8 mouse cellular contexts compared by ENCODE assay signal in the genomic region with DNA sequence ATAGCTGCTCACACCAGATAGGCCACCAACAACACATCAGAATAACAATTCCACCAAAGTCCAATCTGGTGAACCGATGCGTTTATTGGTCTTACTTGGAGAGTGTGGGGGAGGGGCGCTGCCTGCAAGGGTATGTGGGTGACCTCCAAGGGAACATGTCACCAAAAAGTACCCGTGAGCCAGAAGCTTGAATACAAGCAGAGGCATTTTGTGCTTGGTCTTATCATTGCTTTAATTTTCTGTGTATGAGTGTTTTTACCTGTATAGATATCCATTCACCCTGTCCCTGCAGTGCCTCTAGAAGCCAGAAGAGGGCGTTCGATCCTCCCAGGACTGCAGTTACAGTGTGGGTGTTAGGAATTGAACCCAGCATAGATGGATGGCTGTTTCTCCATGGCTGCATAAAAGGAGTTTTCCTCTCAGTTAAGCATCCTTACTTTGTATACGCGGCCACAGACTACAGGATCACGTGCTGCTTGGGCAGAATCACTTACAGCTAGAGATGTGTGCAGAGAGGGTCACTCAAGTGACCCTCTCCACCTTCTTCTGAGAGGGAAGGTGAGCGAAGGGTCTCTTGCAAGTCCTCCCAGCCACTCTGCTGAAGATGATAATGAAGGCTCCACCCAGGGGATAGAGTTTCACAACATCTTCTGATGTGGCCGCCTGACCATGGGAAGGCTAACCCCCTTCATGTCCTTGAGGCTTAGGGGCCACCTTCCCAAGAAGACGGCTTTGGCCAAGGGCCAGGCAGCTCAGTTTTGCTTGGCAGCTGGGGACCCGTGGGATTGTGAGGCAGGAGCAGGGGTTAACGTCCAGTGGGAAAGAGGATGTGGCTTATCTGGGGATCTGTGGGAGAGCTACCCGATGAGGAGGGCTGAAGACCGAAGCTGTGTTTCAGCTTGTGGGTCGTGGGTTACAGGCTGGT. TPM values are rescaled to one million over a fixed set of nuclear protein-coding genes. Genes with fewer than 3 reads are reported as not detected.
DNase-seq lines count a peak whose midpoint lies in the region; ATAC-seq lines count a peak whose summit lies in the region.

No protein-coding gene starts in this region.

- H3K9ac ChIP-seq in forebrain, embryonic 12.5 days = peak overlapping the region; percentile 21; the same call in 1 of the 2 replicates
- H3K9ac ChIP-seq in intestine, embryonic 14.5 days (ENCODE audit: low read length) = no peak overlapping the region
- H3K9ac ChIP-seq in lung, embryonic 15.5 days = no peak overlapping the region

- 24% methylated on average over 17 of the region's 17 CpGs for whole genome bisulfite sequencing in forebrain, embryonic 12.5 days
- 24% methylated on average over 17 of the region's 17 CpGs for WGBS in intestine, embryonic 14.5 days
- WGBS in lung, embryonic 15.5 days = 15% methylated on average over 17 of the region's 17 CpGs

- H3K9me3 ChIP-seq in forebrain, embryonic 12.5 days = no peaks in the 10 kb centered on the region
- no peaks in the 10 kb centered on the region for H3K9me3 ChIP-seq in intestine, embryonic 14.5 days (ENCODE audit: control insufficient read depth, low read length)
- no peaks in the 10 kb centered on the region for H3K9me3 ChIP-seq in lung, embryonic 15.5 days

- H3K4me1 ChIP-seq in forebrain, embryonic 12.5 days = peaks cover 92% of the 10 kb centered on the region
- H3K4me1 ChIP-seq in intestine, embryonic 14.5 days (replicated peaks; ENCODE audit: control insufficient read depth, insufficient read depth, low read length) = peaks cover 49% of the 10 kb centered on the region
- H3K4me1 ChIP-seq in lung, embryonic 15.5 days = peaks cover 79% of the 10 kb centered on the region

- 0 out of 2 replicates have a peak overlapping the region, but pooled peaks have one; percentile 0 for H3K4me3 ChIP-seq in forebrain, embryonic 12.5 days (replicated peaks)
- H3K4me3 ChIP-seq in intestine, embryonic 14.5 days (ENCODE audit: low read depth, low read length) = no peak overlapping the region
- no peak overlapping the region for H3K4me3 ChIP-seq in lung, embryonic 15.5 days

- H3K27ac ChIP-seq in forebrain, embryonic 12.5 days = peak overlapping the region; percentile 94
- H3K27ac ChIP-seq in intestine, embryonic 14.5 days (ENCODE audit: low read depth) = peak overlapping the region; percentile 36; the same call in 1 of the 2 replicates
- H3K27ac ChIP-seq in lung, embryonic 15.5 days = peak overlapping the region; percentile 78

- H3K27me3 ChIP-seq in forebrain, embryonic 12.5 days = no peaks in the 10 kb centered on the region
- no peaks in the 10 kb centered on the region for H3K27me3 ChIP-seq in intestine, embryonic 14.5 days (replicated peaks; ENCODE audit: control insufficient read depth, insufficient read depth, low read length)
- H3K27me3 ChIP-seq in lung, embryonic 15.5 days = no peaks in the 10 kb centered on the region

- H3K36me3 ChIP-seq in forebrain, embryonic 12.5 days (replicated peaks) = no peaks in the 10 kb centered on the region
- no peaks in the 10 kb centered on the region for H3K36me3 ChIP-seq in intestine, embryonic 14.5 days (ENCODE audit: control insufficient read depth, insufficient read depth, low read length)
- no peaks in the 10 kb centered on the region for H3K36me3 ChIP-seq in lung, embryonic 15.5 days

- peak; percentile 57 to 69 for DNase-seq in layer of hippocampus, postnatal 10 days (ENCODE audit: low spot score in 2 of 2)
- no peak for DNase-seq in layer of hippocampus, adult 9-10 months (ENCODE audit: low spot score)
- DNase-seq in adrenal gland, adult 2 months = peak; percentile 79
- DNase-seq in intestine, embryonic 14.5 days (ENCODE audit: low spot score) = no peak
- peak; percentile 55 for DNase-seq in retina, embryonic 14.5 days (ENCODE audit: low spot score)
- DNase-seq in frontal cortex, adult 2 months (ENCODE audit: extremely low spot score in 1 of 2, low spot score in 1 of 2) = no peak

- ATAC-seq in forebrain, embryonic 12.5 days (ENCODE audit: low FRiP score) = peak; percentile 53
- ATAC-seq in intestine, embryonic 14.5 days (replicated peaks; ENCODE audit: low FRiP score, low TSS enrichment, low read depth) = no peak
- peak; percentile 23; the same call in 1 of the 2 replicates for ATAC-seq in lung, embryonic 15.5 days (ENCODE audit: borderline replicate concordance, extremely low read depth, low FRiP score, low TSS enrichment)

- H3K4me2 ChIP-seq in forebrain, embryonic 12.5 days = peak overlapping the region; percentile 34
- no peak overlapping the region for H3K4me2 ChIP-seq in intestine, embryonic 14.5 days (ENCODE audit: low read length)
- 0 out of 2 replicates have a peak overlapping the region, but pooled peaks have one; percentile 2 for H3K4me2 ChIP-seq in lung, embryonic 15.5 days

RNA-seq across cellular contexts. Expression of a gene that starts 28.1 kb away (rescaled TPM):
- total RNA-seq in layer of hippocampus, postnatal 10 days (2021) = 10 to 100 TPM; 35.3 to 40.2 TPM
- 10 to 100 TPM; 13.8 to 19.5 TPM for total RNA-seq in adrenal gland, adult 2 months (2021)
- polyA plus RNA-seq in adrenal gland, adult 2 months (2012; rRNA removed) = 10.5 and 11.3 TPM in 2 replicates
- polyA plus RNA-seq in forebrain, embryonic 12.5 days (2016; fragmentation: Nextera tagmentation; extraction: Ambion mirVana) = 33.4 and 36.6 TPM in 2 replicates
- polyA plus RNA-seq in intestine, embryonic 14.5 days (2014; fragmentation: Nextera tagmentation; extraction: Ambion mirVana) = 6.0 and 8.1 TPM in 2 replicates
- 12.9 and 14.6 TPM in 2 replicates for polyA plus RNA-seq in lung, embryonic 15.5 days (2015; fragmentation: Nextera tagmentation; extraction: Ambion mirVana)
- polyA plus RNA-seq in frontal cortex, adult 2 months (2012; rRNA removed) = 32.2 and 39.5 TPM in 2 replicates

RNA-seq across cellular contexts. Expression of a gene that starts 52.0 kb away (rescaled TPM):
- 1 to 10 TPM; 6.7 to 7.4 TPM for total RNA-seq in layer of hippocampus, postnatal 10 days (2021)
- total RNA-seq in adrenal gland, adult 2 months (2021) = 1 to 10 TPM; 4.7 to 7.7 TPM
- 1.2 and 1.8 TPM in 2 replicates for polyA plus RNA-seq in adrenal gland, adult 2 months (2012; rRNA removed)
- 7.3 and 7.9 TPM in 2 replicates for polyA plus RNA-seq in forebrain, embryonic 12.5 days (2016; fragmentation: Nextera tagmentation; extraction: Ambion mirVana)
- polyA plus RNA-seq in intestine, embryonic 14.5 days (2014; fragmentation: Nextera tagmentation; extraction: Ambion mirVana) = 1.3 and 2.2 TPM in 2 replicates
- 4.3 and 4.8 TPM in 2 replicates for polyA plus RNA-seq in lung, embryonic 15.5 days (2015; fragmentation: Nextera tagmentation; extraction: Ambion mirVana)
- 1.9 and 2.6 TPM in 2 replicates for polyA plus RNA-seq in frontal cortex, adult 2 months (2012; rRNA removed)

Comparison
In these comparisons a context has a peak if more than half of its experiments do, and no peak if none do; other contexts are left out.
1. DNase-seq: peak in layer of hippocampus, postnatal 10 days (2 of 2), adrenal gland, adult 2 months (single experiment) and retina, embryonic 14.5 days (single experiment); none in layer of hippocampus, adult 9-10 months (single experiment), intestine, embryonic 14.5 days (single experiment) and frontal cortex, adult 2 months (0 of 2).
2. H3K27ac ChIP-seq: peak in every context shown above with its lines; median percentile 94 in forebrain, embryonic 12.5 days; 78 in lung, embryonic 15.5 days; 36 in intestine, embryonic 14.5 days.